Mouse (Mus musculus) stomach, embryonic 16.5 days (tissue): ENCODE measurements at regions not wholly inside any gene's neighbourhood (a gene's known extent, or its start where the extent isn't known, plus 50 kb on each side); places are given as distances from the start of the nearest gene placed in this dataset.

Experiments used
- ATAC-seq: fragments of 200-750 bp; cut with Nextera tagmentation; 2 replicates; pipeline ENCODE4 v1.8.0; 2017; ENCODE audit warnings: moderate number of reproducible peaks, moderate TSS enrichment; ENCODE audit not compliant: insufficient read depth, low FRiP score
- H3K27ac ChIP-seq: fragments of 300-500 bp; sonication (generic); 2 replicates; pipeline ENCODE4 v1.5.1; 2014; ENCODE audit warnings: low read length
- H3K27me3 ChIP-seq: fragments of 300-500 bp; sonication (generic); 2 replicates; pipeline ENCODE4 v1.6.1; 2014; ENCODE audit warnings: low read length, control low read depth, mixed read lengths; ENCODE audit not compliant: control insufficient read depth, insufficient read depth
- H3K36me3 ChIP-seq: fragments of 300-500 bp; sonication (generic); 2 replicates; pipeline ENCODE4 v1.6.1; 2014; ENCODE audit warnings: low read length; ENCODE audit not compliant: control insufficient read depth, insufficient read depth
- H3K4me1 ChIP-seq: fragments of 300-500 bp; sonication (generic); 2 replicates; pipeline ENCODE4 v1.6.1; 2014; ENCODE audit warnings: low read length, control low read depth, mixed read lengths; ENCODE audit not compliant: control insufficient read depth, insufficient read depth
- H3K4me2 ChIP-seq: fragments of 300-500 bp; sonication (generic); 2 replicates; pipeline ENCODE4 v1.6.1; 2014; ENCODE audit warnings: low read depth, low read length, mixed read lengths
- H3K4me3 ChIP-seq: fragments of 300-500 bp; sonication (generic); replicated peaks from 2 replicates; pipeline ENCODE4 v1.5.1; 2014; ENCODE audit warnings: mild to moderate bottlenecking, low read length
- H3K9ac ChIP-seq: fragments of 300-500 bp; sonication (generic); 2 replicates; pipeline ENCODE4 v1.6.1; 2014; ENCODE audit warnings: low read length
- H3K9me3 ChIP-seq: fragments of 300-500 bp; sonication (generic); replicated peaks from 2 replicates; pipeline ENCODE4 v1.6.1; 2016; ENCODE audit warnings: low read length, control low read depth; ENCODE audit not compliant: control insufficient read depth
- WGBS: fragments of 180-500 bp; shearing (Covaris S2); extraction: QIAGEN DNeasy Blood & Tissue Kit; methylation state at CpG from one replicate; pipeline ENCODE4 v1.1.7; 2014; 5-methylcytosine and 5-hydroxymethylcytosine counted together

DNA sequence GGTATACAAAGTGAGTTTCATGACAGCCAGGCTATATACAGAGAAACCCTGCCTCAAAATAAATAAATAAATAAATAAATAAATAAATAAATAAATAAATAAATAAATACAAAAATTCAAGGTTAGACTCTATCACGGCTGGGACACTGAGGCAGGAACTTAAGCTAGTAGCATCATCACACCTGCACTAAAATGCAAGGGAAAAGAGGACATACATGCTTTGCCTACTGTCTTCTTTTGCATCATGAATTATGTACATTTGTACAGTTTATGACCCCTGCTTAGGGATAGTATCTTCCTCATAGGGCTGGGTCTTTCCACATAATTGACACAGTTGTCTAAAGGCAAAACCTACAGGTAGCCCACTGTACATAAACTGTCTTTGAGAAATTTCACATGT lies 252.5 kb downstream of the Tpm3-rs7 start:
- Histone ChIP-seq H3K9me3 (no peaks in the 10 kb centered on the region), H3K36me3 (no peaks in the 10 kb centered on the region), H3K9ac (no peak overlapping the region), H3K27ac (no peak overlapping the region), H3K4me3 (no peak overlapping the region), H3K4me2 (no peak overlapping the region), H3K4me1 (no peaks in the 10 kb centered on the region), H3K27me3 (no peaks in the 10 kb centered on the region)
- ATAC-seq, result no peak
- 92% methylated on average over 1 of the region's 1 CpGs for WGBS

DNA sequence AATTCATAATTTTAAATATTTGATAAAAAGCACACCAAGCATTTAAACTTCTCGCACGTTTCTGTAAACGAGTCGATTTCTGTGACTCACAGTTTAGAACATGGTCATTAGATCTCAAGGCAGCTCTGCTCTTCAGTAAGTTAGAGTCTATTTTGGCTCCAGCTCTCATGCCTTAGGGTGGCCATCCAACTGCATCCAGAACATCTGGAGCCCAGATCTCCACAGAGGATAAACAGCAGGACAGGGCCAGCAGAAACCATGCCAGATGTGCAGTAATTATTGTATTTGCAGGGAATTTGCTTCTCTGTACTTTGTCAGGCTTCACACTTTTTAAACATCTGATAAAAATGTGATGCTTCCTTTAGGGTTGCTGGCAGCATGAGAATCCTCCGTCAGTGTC lies 276.4 kb downstream of the Tpm3-rs7 start:
- Histone ChIP-seq H3K4me2 (no peak overlapping the region), H3K27me3 (no peaks in the 10 kb centered on the region), H3K27ac (no peak overlapping the region), H3K9me3 (no peaks in the 10 kb centered on the region), H3K9ac (no peak overlapping the region), H3K4me3 (no peak overlapping the region), H3K4me1 (no peaks in the 10 kb centered on the region), H3K36me3 (no peaks in the 10 kb centered on the region)
- 55% methylated on average over 5 of the region's 5 CpGs for WGBS
- ATAC-seq, result peak; percentile 60

DNA sequence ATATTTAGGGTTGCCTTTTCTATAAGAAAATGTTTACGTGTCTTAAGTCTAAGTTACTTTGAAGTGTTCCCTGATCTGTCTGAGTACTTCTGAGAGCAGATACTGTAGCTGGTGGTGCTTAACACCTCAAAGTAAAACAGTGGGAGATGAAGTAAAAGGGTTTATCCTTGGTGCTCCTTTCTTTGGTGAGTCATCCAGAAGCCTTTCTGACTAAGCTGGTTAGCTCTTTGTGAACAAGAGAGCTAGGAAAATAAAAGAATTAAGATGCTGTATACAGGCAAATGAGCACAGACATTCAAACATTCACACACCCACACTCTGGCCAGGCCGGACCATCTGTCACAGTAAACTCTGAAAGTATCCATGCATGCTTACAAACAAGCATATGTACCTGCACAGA lies 312.7 kb downstream of the Tpm3-rs7 start:
- 71% methylated on average over 2 of the region's 2 CpGs for WGBS
- no peak for ATAC-seq
- Histone ChIP-seq H3K27ac (no peak overlapping the region), H3K4me3 (no peak overlapping the region), H3K27me3 (no peaks in the 10 kb centered on the region), H3K4me2 (no peak overlapping the region), H3K9me3 (no peaks in the 10 kb centered on the region), H3K4me1 (no peaks in the 10 kb centered on the region), H3K9ac (no peak overlapping the region), H3K36me3 (no peaks in the 10 kb centered on the region)

DNA sequence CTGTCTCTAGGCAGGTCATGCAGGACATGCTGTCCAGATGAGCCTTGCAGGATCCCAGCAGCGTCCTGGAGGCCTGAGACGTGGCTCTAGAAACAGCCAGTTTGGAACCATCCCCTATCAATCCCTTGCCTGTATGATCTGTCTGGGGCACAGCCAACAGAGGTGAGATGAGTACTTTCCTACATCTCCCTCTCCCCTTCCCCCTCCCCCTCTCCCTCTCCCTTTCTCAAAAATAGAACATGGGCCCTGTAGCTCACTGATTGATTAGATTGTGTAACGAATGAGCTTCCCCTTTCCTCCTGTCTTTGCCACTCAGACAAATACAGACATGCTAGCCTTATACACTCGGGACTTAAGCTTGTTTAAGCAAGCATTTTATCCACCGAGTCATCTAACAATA lies 336.9 kb downstream of the Tpm3-rs7 start:
- Histone ChIP-seq H3K9me3 (no peaks in the 10 kb centered on the region), H3K9ac (no peak overlapping the region), H3K4me1 (no peaks in the 10 kb centered on the region), H3K27ac (no peak overlapping the region), H3K4me3 (no peak overlapping the region), H3K27me3 (no peaks in the 10 kb centered on the region), H3K36me3 (no peaks in the 10 kb centered on the region), H3K4me2 (no peak overlapping the region)
- 52% methylated on average over 5 of the region's 5 CpGs for WGBS
- no peak for ATAC-seq

DNA sequence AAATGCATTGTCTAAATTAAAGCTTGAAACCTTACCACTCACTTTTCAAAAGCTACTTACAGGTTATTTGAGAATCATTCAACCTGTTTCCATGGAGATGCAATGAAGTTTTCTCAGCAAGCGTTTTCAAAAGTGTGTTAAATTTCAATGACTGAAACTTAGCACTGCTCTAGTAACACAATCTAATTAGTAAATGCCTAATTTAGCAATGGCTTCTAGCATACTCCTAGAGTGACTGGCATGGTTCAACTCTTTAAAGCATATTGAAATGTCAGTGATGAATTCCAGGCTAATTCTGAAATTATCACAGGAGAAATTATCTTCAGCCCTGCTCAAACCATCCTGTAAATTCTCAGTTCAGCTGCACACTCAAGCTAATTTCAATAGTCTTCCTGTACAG lies 342.5 kb downstream of the Tpm3-rs7 start:
- 55% methylated on average over 1 of the region's 1 CpGs for WGBS
- no peak for ATAC-seq

DNA sequence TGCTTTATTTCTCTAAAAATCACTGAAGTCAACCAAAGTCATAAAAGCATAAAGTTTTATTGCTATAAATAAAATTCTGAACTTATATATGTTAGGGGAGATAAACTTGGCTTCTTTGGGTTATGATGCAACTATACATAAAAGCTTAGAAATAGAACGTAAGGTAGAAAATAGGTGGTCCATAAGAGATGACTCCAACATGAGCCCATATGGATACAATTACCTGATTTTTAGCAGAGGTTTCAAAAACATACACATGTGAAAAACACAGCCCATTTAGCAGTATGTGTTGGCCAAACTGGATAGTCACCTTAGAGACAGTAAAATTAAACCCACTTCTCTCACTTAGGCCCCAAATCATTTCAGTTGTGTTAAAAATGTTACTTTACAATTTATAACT lies 354.3 kb downstream of the Tpm3-rs7 start:
- Histone ChIP-seq H3K27me3 (no peaks in the 10 kb centered on the region), H3K4me3 (no peak overlapping the region), H3K9ac (no peak overlapping the region), H3K36me3 (no peaks in the 10 kb centered on the region), H3K9me3 (no peaks in the 10 kb centered on the region), H3K4me2 (no peak overlapping the region), H3K27ac (no peak overlapping the region), H3K4me1 (no peaks in the 10 kb centered on the region)
- ATAC-seq, result no peak
- 91% methylated on average over 1 of the region's 1 CpGs for WGBS

More for the DNA sequence above, 342.5 kb downstream of the Tpm3-rs7 start:
- Histone ChIP-seq H3K4me3 (no peak overlapping the region), H3K4me2 (no peak overlapping the region), H3K9me3 (no peaks in the 10 kb centered on the region), H3K27ac (no peak overlapping the region), H3K27me3 (no peaks in the 10 kb centered on the region), H3K4me1 (no peaks in the 10 kb centered on the region), H3K9ac (no peak overlapping the region), H3K36me3 (no peaks in the 10 kb centered on the region)

DNA sequence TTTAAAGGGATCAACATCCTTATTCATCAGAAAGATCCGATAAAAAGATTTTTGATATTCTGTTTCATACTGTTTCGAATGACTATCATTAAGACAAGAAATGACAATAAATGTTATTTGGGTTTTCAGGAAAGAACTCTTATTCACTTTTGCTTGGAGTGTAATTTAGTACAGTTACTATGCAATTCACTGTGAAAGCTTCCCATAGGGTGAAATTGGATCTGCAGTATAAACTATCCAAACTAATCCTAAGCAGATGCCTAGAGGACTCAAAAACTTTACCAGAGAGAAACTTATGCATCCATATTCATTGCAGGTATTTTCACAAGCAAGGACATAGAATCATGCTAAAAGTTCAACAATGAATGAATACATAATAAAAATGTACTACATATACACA lies 355.0 kb downstream of the Tpm3-rs7 start:
- no peak overlapping the region for H3K4me3 ChIP-seq
- H3K36me3 ChIP-seq, result no peaks in the 10 kb centered on the region
- no peaks in the 10 kb centered on the region for H3K27me3 ChIP-seq
- no peaks in the 10 kb centered on the region for H3K4me1 ChIP-seq
- H3K4me2 ChIP-seq, result no peak overlapping the region
- H3K9me3 ChIP-seq, result no peaks in the 10 kb centered on the region
- WGBS, result 86% methylated on average over 2 of the region's 2 CpGs
- no peak for ATAC-seq
- no peak overlapping the region for H3K27ac ChIP-seq
- no peak overlapping the region for H3K9ac ChIP-seq

DNA sequence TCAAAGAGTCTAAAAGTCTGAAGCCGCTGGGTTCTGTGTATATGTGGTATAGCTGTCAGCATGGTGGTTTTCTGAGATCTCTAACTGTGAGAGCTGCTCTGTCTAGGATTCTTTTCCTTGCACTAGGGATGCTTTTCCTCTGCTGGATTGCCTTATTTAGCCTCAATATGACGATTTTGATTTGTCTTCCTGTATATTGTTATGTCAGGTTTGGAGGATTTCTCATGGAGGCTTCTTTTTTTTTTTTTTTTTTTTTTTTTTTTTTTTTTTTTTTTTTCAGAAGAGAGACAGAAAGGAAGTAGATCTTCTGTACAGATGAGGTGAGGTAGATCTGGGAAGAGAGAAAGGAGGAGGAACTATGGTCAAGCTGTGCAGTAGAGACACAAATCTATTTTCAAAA lies 396.5 kb downstream of the Tpm3-rs7 start:
- Histone ChIP-seq H3K4me2 (no peak overlapping the region), H3K27ac (no peak overlapping the region), H3K27me3 (no peaks in the 10 kb centered on the region), H3K9me3 (no peaks in the 10 kb centered on the region), H3K4me3 (no peak overlapping the region), H3K9ac (no peak overlapping the region), H3K36me3 (no peaks in the 10 kb centered on the region), H3K4me1 (no peaks in the 10 kb centered on the region)
- no peak for ATAC-seq
- 75% methylated on average over 2 of the region's 2 CpGs for WGBS
